Mouse (Mus musculus): ENCODE measurements around the gene Vldlr.

Gene Vldlr

DNA sequence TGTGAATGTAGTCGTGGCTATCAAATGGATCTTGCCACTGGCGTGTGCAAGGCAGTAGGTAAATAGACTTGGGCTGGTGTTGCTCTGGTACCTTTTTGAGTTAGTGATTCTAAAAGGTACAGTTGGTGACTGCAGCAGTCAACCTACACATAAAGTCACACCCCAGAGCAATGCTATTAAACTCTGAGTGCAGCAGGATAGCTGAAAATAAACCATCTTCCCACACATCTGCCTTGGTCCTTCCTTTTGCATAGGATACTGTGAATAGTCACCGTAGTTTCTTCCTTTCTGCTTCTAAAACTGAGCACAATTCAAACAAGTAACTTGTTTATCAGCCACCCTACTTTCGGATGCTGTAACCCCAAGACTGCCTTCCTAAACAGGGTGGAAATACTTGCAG is 23.6 kb downstream of the Vldlr start:
- DNase-seq = no peak

DNA sequence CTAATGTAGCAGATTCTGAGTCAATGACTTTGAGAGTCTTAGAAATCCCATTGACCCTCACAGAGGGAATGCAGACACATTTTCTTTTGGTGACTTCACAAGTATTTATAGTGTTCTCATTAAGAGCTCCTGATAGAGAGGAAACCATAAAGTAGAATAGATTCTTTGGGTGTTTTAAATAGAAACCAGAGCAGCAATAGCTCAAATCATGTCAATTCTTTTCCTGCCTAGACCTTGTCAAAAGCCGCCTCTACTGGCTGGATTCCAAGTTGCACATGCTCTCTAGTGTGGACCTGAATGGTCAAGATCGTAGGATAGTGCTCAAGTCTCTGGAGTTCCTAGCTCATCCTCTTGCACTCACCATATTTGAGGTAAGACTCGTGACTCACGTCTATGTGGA is 27.2 kb downstream of the Vldlr start:
- DNase-seq = no peak

DNA sequence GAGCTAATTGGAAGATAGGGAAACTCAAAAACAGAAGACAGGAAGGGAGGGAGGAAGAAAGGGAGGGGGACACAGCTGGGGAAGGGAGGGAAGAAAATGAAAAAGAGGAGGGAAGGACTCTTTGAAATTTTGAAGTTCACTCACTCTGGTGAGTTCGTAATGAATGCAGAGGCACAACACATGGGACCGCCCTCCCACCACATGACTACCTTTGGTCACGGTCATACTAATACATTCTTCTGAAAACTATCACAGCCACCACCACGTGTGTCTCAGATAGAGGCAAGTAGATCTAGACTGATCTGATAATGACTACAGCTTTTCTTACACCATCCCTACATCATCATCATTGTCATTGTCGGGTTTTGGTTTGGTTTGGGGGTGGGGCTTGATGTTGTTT is 38.5 kb downstream of the Vldlr start:
- DNase-seq = no peak

DNA sequence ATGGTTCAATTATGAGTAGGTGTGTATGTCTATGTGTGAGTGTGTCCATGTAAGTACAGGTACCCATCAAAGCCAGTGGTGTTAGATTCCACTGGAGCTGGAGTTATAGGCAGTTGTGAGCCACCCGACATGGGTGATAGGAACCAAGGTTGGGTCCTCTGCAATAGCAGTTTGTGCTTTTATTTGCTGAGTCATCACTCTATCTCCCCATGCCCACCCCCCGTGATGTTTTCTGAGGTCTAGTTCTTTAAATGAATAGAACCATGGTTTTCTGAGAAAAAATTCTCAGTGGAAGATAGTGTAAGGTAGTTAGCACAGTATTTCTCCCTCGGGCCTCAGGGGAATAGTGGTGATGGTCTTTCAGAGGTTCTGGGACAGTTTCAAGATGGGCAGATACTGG is 39.4 kb downstream of the Vldlr start:
- no peak for DNase-seq

DNA sequence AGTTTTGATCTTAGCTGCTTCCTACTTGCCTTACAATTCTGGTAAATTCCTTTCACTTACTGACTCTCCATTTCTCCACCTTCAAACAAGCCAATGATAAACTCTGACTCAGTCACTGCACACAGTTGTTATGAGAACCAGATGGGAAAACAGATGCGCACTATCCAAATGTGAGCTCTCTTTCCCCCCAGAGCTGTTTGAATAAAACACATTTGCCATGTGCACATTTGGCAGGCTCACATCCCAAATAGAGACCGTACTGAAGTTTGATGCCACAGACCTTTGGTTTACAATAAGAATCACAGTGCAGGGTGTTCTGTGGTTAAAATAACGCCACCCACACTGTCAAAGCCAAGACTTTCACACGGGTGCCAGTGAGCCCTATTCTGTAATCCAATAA is 43.8 kb downstream of the Vldlr start:
- no peak for DNase-seq

DNA sequence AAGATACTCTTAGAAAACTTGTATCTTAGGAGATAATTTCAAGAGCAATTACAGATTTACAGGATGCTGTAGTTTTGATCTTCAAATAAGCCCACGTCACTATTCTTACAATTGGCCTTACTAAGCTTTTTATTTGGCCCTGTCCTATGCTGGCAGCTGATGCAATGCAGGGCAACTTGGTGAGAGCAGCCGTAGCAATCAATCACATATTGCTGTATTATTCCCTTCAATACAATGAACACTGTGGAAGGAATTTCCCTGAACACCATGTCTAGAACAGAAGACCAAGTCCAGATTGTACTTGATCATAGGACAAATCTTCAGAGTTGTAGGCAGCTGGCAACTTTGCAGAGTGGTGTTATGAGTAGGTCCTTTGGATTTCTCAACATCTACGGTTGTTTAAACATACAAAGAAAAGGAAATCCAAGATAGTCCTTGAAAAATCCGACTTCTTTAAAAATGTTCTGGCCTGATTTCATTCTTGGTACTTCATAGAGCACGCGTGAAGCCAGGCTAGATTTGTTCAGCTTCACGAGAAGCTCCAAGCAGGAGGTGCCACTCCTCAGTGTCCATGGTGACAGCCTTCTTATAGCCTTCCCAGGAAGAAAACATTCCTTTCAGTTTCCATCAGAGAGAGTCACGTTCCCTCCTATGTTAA is 44.5 kb downstream of the Vldlr start:
- DNase-seq = peak; percentile 67

DNA sequence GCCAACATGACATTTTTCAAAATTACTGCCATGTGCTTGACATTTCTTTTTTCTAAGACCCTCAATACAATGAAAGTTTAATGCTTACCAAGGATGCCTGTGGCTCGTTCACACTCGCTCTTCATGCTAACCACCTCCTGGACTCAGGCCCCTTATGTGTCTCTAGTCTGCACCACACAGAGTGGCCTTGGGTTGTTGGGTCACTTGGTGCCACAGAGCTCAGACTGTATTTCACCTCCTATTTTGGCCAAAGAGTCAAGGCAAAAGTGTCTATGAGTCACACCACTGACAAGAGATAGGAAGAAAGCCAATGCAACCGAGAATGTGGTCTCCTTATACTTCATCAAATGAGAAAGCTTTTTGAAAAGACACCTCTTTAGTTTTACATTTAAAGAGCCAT is 45.9 kb downstream of the Vldlr start:
- no peak for DNase-seq

DNA sequence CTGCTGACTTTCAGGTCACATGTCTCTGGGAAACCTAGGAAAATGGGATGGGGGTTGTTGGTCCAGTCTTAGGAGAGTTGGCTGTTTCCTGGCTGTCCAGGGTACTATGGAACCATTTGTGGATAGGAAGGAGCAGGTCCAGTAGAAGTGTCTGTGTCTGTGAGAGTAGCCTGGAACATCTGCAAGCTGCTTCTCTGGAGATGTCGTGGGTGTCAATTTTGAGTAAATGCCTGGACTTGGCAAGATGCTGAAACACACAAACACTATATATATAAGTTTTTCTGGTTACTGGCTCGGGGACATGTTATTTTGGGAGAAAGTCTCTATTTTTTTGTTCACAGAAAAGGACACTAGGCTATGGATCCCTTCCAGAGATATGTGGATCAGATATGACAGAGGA is 57.1 kb downstream of the Vldlr start:
- DNase-seq = no peak

DNA sequence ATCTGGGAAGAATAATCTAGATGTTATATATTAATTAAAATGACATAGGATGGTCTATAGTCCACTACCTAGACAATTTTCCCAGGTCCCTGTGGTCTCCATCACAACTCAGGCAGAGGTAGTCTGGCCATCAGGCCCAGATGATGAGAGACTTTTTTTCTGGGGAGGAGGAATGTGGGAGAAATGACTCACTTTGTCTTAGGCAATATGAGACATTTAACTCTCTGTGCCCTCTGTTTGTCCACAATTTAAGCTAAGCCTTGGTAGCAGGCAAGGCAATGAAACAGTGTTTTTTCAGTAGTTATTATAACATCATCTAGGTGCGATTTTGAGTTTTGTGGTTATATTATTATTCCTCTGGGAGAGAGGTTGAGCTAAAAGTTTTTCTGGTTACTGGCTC is 58.1 kb downstream of the Vldlr start:
- no peak for DNase-seq

DNA sequence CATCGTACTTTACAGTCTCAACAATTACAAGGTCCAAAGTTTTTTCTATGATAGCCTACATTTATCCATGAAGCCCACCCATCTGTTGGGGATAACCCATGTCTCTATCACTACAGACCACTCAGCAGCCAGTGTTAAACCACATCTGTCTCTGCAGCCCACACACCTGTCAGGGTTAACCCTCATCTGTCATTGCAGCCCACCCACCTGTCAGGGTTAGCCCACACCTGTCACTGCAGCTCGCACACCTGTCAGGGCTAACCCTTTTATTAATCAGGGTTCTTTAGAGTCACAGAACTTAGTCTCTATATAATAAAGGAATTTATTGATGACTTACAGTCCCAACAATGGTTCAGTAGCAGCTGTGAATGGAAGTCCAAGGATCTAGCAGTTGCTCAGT is 62.9 kb downstream of the Vldlr start:
- no peak for DNase-seq
